Mouse (Mus musculus) embryo, embryonic 10 days (tissue): ENCODE data around the gene Gm20914.
"Not testable (repeated sequence)": the region's sequence is repeated elsewhere in the genome, so short reads cannot be mapped to it uniquely, and the experiment has no call there.

ENCODE experiments used
- DNase-seq: peaks from one replicate; pipeline ENCODE4 v3.0.0-alpha.2; 2015; ENCODE audit warnings: low spot score

Gene Gm20914

GRCm38 (mm10) chrY:5725678-5726077, at the start of gene Gm20914:
TSS of gene Gm20914 (plus strand) at chrY:5725978.
- DNase-seq = not testable (repeated sequence)
